Mouse (Mus musculus) brain, embryonic 14.5 days (tissue): Measurements from ENCODE around the gene Cyb561a3. TPM values are rescaled to one million over a fixed set of nuclear protein-coding genes. Genes with fewer than 3 reads are reported as not detected.

Experiments used
- DNase-seq: peaks from one replicate; pipeline ENCODE4 v3.0.0-alpha.2; 2011; ENCODE audit warnings: low read depth
- CTCF ChIP-seq: fragments of 200-500 bp; IDR thresholded peaks from 2 replicates; pipeline ENCODE4 v1.5.1; 2012; ENCODE audit warnings: inconsistent platforms, mild to moderate bottlenecking, moderate library complexity, borderline replicate concordance; ENCODE audit not compliant: insufficient read depth, insufficient read length; ENCODE audit errors: extremely low read depth
- POLR2A ChIP-seq: fragments of 200-500 bp; IDR thresholded peaks from 2 replicates; pipeline ENCODE4 v1.6.1; 2012; ENCODE audit warnings: mild to moderate bottlenecking, inconsistent platforms, borderline replicate concordance; ENCODE audit not compliant: poor library complexity, insufficient read depth, insufficient read length, severe bottlenecking; ENCODE audit errors: extremely low read depth
- polyA plus RNA-seq: library from polyadenylated mRNA; depleted of rRNA; stranded (reverse); fragments of >200 nt; gene quantifications from 2 replicates; pipeline ENCODE4 v1.2.3, GENCODE M21; 2012

The Cyb561a3 gene
- polyA plus RNA-seq, 1 experiment: 21.2 TPM

DNA sequence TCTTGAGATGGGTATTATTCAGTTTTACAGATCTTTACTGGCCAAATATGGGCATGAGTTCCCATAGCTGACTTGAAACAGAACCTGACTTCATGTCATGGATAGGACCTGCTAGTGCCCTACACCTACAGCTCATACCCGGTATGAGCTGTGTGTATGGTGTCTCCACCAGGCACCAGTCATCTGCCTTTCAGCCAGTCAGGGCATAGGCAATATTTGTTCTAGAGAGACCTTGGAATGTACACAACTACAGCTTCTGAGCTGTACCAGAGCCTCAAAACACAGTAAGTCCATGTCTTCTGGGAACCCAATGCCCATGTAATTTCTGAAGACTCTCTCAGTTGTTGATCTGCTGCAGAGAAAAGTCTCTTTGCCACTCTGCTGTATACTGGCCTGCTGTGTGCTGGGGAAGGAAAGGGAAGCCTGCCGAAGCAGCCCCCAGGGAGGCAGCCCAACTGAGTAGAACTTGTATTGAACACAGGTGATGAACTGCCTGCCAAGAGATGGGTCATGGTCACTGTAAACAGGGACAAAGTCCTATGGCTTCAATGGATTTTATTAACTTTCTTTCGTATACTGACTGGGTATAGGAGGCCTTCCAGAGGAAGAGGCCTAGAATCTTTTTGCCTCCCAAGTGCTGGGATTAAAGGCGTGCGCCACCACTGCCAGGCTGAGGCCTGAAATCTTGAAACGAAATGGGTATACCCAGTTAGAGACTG, 14.8 kb downstream of the Cyb561a3 start:
- no peak for DNase-seq
- TF ChIP-seq CTCF: no peak
- no peak for TF ChIP-seq POLR2A

DNA sequence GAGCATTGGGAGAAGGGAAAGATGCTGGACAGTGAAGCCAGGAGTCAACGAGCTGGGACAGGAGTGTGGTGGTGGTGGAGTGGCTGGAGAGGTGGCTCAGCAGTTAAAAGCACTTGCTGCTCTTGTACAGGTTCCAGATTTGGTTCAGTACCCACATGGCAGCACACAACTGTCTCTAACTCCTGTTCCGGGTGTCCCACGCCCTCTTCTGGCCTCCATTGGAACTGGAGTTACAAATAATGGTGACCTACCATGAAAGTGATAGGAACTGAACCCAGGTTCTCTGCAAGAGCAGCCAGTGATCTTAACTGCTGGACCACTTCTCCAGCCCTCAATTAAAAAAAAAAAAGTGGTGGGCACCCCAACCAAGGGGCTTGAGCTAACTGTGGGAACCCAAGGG, 21.2 kb downstream of the Cyb561a3 start:
- DNase-seq: no peak
- peak; percentile 19; the same call in 1 of the 2 replicates for TF ChIP-seq CTCF
- TF ChIP-seq POLR2A: no peak

DNA sequence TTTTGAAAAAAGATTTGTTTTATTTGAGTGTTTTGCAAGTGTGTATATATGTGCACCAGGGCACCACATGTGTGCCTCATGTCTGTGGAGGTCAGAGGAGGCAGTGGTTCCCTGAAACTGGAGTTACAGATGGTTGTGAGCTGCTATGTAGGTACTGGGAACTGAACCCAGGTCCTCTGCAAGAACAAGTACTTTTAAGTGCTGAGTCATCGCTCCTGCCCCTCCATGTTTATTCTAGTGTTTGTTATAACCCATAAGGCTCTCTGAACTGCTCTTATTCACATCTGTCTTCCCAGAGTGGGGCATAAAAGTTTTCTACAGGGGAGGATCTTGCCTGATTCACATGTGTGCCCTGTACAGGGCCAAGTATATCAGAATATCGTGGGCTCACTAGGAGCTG, 22.7 kb downstream of the Cyb561a3 start:
- DNase-seq: no peak
- TF ChIP-seq POLR2A: no peak

DNA sequence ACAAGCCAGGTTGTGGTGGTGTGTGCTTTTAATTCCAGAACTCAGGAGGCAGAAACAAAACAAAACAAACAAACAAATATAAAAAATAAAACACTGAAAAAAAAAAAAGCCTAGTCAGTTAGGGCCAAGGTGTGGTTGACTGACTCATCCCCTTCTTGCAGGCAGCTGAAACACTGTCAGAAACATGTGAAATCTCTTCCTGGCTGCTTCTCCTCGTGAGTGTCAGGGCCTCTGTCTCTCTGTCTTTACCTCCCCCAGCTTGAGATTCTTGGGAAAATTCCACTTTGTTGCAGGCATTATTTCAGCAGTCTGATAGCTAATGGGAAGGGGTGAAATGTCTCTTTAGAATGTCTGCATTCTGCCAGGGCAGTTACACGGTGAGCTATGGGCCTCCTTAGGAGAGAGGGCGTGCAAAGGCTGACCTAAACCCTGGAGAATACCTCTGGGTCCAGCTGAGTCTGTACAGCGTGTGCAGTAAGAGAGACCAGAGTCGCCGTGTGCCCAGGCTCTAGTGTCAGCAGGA, 25.3 kb downstream of the Cyb561a3 start:
- DNase-seq: no peak
- no peak for TF ChIP-seq CTCF
- TF ChIP-seq POLR2A: no peak

DNA sequence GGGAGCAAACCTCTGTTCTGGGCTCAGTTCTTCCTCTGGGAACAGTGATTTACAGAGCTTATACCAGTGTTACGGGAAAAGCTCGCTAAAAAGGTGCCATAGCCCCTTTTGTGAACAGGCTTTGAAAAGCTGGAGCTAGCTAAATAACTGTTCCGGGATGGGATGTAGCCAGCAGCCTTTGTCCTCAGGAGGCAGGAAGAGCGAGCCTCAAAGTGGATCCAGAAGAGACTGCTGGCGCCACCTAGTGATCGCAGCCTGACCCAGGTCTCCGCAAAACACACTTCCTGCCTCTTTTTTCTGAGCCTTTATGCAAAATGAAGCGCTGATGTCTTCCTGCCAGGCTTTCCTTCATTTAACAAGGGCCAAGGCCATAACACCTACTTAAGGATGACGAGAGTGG, 25.8 kb downstream of the Cyb561a3 start:
- DNase-seq: peak; percentile 96
- peak; percentile 98 for TF ChIP-seq CTCF
- peak; percentile 73; the same call in 1 of the 2 replicates for TF ChIP-seq POLR2A

DNA sequence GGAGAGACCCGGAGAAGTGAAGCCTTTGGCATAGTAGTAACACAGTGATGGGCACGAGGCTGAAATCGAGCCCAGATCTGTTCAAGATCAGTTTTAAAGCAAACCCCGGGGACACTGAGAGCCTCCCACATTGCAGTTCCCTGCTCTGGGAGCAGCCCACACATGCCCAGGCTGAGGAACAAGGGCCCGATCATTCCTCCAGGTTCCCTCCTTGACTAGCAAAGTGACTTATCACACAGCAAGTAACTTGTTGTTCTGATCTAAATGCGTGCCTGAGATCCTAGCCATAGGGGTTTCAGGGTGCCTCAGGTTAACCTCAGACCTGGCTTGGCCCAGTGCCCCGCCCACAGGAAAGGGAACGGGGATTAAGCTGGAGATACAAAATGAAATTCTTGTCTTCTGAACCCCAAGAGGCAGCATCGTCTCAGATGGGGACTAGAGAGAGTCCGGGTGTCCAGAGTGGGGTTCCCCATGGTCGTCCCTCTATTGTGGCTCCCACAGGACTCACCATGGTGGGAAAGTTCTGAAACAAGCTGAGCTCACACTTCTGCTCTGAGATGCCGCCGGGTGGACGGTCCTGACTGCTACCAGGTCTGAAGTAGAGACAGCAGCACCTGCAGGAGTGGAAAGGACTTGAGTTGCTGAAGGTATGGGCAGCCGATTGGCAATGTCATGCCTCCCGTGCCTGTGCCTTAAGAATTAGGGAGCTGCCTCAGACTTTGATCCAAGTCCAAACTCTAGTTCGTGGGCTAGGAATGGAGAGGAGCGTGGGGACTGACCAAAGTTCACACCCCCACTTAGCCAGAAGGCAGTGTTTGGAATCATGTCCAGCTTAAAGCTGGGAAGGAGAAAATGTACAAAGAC, 26.9 kb downstream of the Cyb561a3 start:
- no peak for DNase-seq
- TF ChIP-seq CTCF (no peak), POLR2A (no peak)

DNA sequence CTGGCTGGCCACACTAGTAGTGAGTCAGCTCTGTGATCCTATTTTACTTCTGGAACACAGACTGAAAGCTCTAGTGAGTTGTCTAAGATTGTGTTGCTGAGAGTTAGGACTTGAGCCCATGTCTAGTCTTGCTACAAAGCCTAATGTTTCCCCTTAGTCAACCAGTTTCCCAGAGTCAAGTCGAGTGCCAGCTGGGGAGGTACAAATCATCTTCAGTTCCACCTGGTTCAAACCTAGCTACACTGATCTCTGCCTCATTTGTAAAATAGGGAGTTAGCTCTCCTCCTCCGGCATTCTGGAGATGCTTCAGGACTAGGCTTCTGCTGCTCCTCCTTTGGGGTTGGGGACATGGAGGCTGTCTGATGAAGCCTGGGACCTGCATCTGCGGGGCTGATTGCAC, 27.6 kb downstream of the Cyb561a3 start:
- no peak for DNase-seq
- no peak for TF ChIP-seq POLR2A
- TF ChIP-seq CTCF: no peak

DNA sequence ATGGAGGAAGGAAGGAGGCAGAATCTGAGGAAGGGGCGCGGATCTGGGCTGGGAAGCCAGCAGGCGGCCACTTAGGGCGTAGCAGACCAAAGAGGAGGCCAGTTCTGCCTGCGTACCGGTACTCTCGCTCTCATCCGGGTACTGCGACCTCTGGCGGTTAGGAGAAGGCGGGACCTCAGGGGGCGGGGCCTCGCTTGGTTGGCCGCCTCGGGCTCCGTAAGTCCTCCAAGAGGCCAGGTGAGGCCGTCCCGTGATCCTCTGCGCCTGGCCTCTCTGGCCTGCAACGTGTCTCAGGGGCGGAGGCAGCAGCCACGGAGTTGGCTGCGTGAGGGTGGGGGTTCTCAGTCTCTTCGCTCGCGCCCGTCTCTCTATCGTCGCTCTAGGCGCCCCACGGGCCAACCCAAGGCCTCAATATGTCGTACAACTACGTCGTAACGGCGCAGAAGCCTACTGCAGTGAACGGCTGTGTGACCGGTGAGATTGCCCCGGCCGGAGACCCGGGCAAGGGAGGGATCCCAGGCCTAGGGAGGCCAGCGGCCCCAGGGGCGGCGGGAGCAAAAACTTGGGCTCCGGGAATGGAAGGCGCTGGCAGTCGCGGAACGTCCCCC, 28.4 kb downstream of the Cyb561a3 start, which contains the start of the genes Ddb1 and Tkfc:
Gene Ddb1 (plus strand): TSS at position 35 of the 608 bp plus-strand sequence.
Gene Tkfc (minus strand): TSS at position 362 of the 608 bp plus-strand sequence.
- DNase-seq: peak; percentile 100
- peak; percentile 43 for TF ChIP-seq CTCF
- TF ChIP-seq POLR2A: peak; percentile 91; the same call in 1 of the 2 replicates

DNA sequence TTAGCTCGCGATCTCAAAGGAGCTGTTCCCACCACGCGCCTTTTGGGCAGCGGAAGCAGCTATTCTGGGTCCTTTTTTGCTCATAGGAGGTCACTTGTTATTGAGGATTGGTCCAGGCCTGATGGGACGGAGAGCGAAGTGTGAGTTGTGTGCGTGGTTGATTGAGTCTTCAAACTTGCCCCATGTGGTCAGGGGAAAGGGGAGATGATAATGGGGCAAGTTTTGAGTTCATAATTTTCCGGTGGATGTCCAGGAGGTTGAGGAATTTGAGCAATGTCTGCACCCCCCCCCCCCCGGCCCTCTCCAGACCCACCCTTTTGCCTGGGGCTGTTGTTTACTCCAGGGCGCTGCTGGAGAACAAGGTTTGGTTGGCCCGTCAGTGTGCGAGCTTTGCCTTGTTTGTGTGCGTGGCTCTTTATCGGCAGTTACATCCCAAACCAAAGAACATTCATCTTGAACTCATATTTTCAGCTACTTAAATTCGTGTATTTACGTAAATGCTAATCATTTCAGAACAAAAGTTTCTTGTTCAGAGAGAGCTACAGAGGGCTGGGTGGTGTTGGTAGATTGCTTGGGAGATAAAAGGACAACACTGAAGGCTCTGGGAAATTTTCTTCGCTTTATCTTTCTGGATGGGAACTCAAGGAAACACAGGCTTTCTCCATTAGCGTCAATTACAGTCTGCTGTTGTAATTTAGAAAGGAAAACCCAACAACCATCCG, 29.1 kb downstream of the Cyb561a3 start:
- TF ChIP-seq CTCF: no peak
- no peak for TF ChIP-seq POLR2A
- DNase-seq: peak; percentile 28

DNA sequence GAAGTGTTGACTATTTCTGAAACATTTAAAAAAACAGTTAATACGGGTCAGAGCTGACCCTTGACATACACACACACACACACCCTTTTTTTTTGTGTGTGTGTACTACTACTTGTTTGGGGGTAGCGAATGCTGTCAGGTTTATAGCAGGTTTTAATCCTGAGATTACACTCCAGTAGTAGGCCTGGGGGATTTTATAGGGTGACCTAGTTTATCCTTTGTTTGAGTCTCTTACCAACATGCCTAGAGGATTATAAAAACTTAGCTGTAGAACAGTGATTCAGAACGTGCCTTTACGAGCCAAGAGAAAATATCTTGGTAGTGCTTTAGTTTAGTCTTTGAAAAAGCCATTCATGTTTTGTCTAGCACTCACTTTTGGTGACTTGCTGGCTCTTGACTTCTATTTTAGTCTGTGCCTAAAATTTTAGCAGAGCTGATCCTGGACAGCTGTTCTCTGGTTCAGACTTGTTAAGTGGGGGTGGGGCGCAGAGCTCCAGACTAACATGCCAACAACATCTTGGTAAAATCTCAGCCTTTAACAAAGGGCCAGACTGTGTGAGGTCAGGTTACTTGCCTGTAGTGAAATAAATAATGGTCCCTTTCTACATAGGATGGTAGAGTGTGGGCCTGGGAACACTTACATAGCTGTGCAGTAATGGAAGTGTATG, 31.7 kb downstream of the Cyb561a3 start:
- no peak for TF ChIP-seq POLR2A
- no peak for TF ChIP-seq CTCF
- DNase-seq: no peak

DNA sequence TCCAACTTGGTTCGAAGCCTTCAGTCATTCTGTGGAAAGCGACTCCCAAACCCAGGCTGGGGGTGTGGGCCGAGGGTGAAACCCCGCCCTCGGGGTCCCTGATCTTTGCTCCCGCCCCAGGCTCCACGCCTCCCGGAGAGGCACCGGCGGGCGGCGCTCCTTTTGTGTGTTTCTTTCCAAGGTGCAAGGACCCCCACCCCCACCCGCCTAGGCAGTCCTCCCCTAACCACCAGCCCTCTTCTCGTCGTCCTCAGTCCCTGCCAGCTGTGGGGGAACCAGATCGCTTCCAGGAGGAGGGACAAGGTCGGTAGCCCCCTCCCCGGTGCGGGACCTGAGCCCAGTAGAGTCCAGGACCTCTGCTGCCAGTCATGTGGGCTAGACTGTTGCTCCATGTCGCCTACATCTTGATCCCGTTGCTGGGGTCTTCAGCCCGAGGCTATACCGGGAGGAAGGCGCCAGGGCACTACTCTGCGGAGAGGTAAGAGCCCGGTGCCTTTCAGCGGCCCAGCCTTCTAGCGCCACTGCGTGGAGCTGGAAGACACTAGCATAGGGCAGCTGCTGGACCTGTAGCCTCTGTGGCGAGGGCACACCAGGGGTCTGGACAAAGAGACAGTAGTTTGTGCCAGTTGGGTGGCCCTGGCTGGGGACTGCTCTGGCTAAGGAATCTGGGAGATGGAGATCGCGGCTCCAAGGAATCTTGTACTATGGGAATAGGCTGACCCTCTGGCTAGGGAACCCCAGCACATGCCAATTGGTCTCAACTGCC, 57.3 kb downstream of the Cyb561a3 start, which contains the start of gene Vwce:
Gene Vwce (plus strand): TSS at position 108 of the 766 bp plus-strand sequence.
- no peak for TF ChIP-seq POLR2A
- TF ChIP-seq CTCF: peak; percentile 34; the same call in 1 of the 2 replicates
- peak; percentile 63 for DNase-seq
